Mouse (Mus musculus): ENCODE measurements around the gene Snrk. TPM values are rescaled to one million over a fixed set of nuclear protein-coding genes. Genes with fewer than 3 reads are reported as not detected.

Snrk gene
- polyA plus RNA-seq, 1 experiment from 2014 or later, result 25.5 TPM

- no peak overlapping the region for H3K4me3 ChIP-seq (ENCODE audit: low read depth, low read length)
- TF ChIP-seq EP300 (IDR thresholded peaks at IDR 0.05; ENCODE audit: low read depth) (no peak), CTCF (IDR thresholded peaks at IDR 0.05; ENCODE audit: low read depth) (no peak)
- no peaks in the 10 kb centered on the region for H3K9me3 ChIP-seq (ENCODE audit: low read length)
- no peak overlapping the region for H3K9ac ChIP-seq (replicated peaks)
- DNase-seq, result no peak
- no peak overlapping the region for H3K27ac ChIP-seq (ENCODE audit: low read depth)
- no peaks in the 10 kb centered on the region for H3K27me3 ChIP-seq (ENCODE audit: insufficient read depth, low read length)
- peaks cover 5% of the 10 kb centered on the region for H3K4me1 ChIP-seq (ENCODE audit: insufficient read depth)
- H3K4me2 ChIP-seq (ENCODE audit: low read depth, low read length), result no peak overlapping the region
- 78% methylated on average over 5 of the region's 5 CpGs for WGBS (ENCODE audit: insufficient replicate concordance)
- ATAC-seq, result no peak
- H3K36me3 ChIP-seq (replicated peaks; ENCODE audit: insufficient read depth, low read length), result no peaks in the 10 kb centered on the region
These were observed 6.1 kb upstream of the Snrk start for GRCm38 (mm10) chr9:122110921-122111320.

GRCm38 (mm10) chr9:122115552-122115951 lies 1.5 kb upstream of the Snrk start:
- no peak overlapping the region; the same call in 1 of the 2 replicates for H3K4me2 ChIP-seq (ENCODE audit: low read depth, low read length)
- no peak overlapping the region for H3K4me3 ChIP-seq (ENCODE audit: low read depth, low read length)
- DNase-seq (peak; percentile 41), ATAC-seq (peak; percentile 22; the same call in 1 of the 2 replicates)
- no peaks in the 10 kb centered on the region for H3K9me3 ChIP-seq (ENCODE audit: low read length)
- no peak for TF ChIP-seq CTCF (IDR thresholded peaks at IDR 0.05; ENCODE audit: low read depth)
- TF ChIP-seq EP300 (IDR thresholded peaks at IDR 0.05; ENCODE audit: low read depth), result peak; percentile 43; the same call in 1 of the 2 replicates
- H3K9ac ChIP-seq (replicated peaks), result no peak overlapping the region
- H3K27me3 ChIP-seq (ENCODE audit: insufficient read depth, low read length), result no peaks in the 10 kb centered on the region
- WGBS (ENCODE audit: insufficient replicate concordance), result 39% methylated on average over 4 of the region's 4 CpGs
- H3K4me1 ChIP-seq (ENCODE audit: insufficient read depth), result peaks cover 13% of the 10 kb centered on the region
- H3K27ac ChIP-seq (ENCODE audit: low read depth), result no peak overlapping the region
- H3K36me3 ChIP-seq (replicated peaks; ENCODE audit: insufficient read depth, low read length), result no peaks in the 10 kb centered on the region; the same call in 1 of the 2 replicates

- Histone ChIP-seq H3K9ac (replicated peaks) (no peak overlapping the region), H3K9me3 (ENCODE audit: low read length) (no peaks in the 10 kb centered on the region), H3K4me3 (ENCODE audit: low read depth, low read length) (no peak overlapping the region), H3K36me3 (replicated peaks; ENCODE audit: insufficient read depth, low read length) (no peaks in the 10 kb centered on the region; the same call in 1 of the 2 replicates), H3K4me1 (ENCODE audit: insufficient read depth) (peaks cover 13% of the 10 kb centered on the region), H3K27ac (ENCODE audit: low read depth) (no peak overlapping the region), H3K4me2 (ENCODE audit: low read depth, low read length) (no peak overlapping the region), H3K27me3 (ENCODE audit: insufficient read depth, low read length) (no peaks in the 10 kb centered on the region)
- 45% methylated on average over 1 of the region's 1 CpGs for WGBS (ENCODE audit: insufficient replicate concordance)
- no peak for TF ChIP-seq CTCF (IDR thresholded peaks at IDR 0.05; ENCODE audit: low read depth)
- no peak for TF ChIP-seq EP300 (IDR thresholded peaks at IDR 0.05; ENCODE audit: low read depth)
- ATAC-seq, result no peak
- DNase-seq, result no peak
These were observed 707 bp upstream of the Snrk start for GRCm38 (mm10) chr9:122116359-122116758.

GRCm38 (mm10) chr9:122117692-122118529 lies 845 bp downstream of the Snrk start:
- no peak for TF ChIP-seq CTCF (IDR thresholded peaks at IDR 0.05; ENCODE audit: low read depth)
- TF ChIP-seq EP300 (IDR thresholded peaks at IDR 0.05; ENCODE audit: low read depth), result no peak
- H3K27ac ChIP-seq (ENCODE audit: low read depth), result peak overlapping the region; percentile 92
- DNase-seq (peak; percentile 42), ATAC-seq (no peak)
- no peaks in the 10 kb centered on the region for H3K27me3 ChIP-seq (ENCODE audit: insufficient read depth, low read length)
- H3K9me3 ChIP-seq (ENCODE audit: low read length), result no peaks in the 10 kb centered on the region
- H3K9ac ChIP-seq (replicated peaks), result peak overlapping the region; percentile 82
- H3K4me1 ChIP-seq (ENCODE audit: insufficient read depth), result peaks cover 27% of the 10 kb centered on the region
- peak overlapping the region; percentile 70 for H3K4me3 ChIP-seq (ENCODE audit: low read depth, low read length)
- 5% methylated on average over 38 of the region's 40 CpGs for WGBS (ENCODE audit: insufficient replicate concordance)
- H3K4me2 ChIP-seq (ENCODE audit: low read depth, low read length), result peak overlapping the region; percentile 76
- H3K36me3 ChIP-seq (replicated peaks; ENCODE audit: insufficient read depth, low read length), result no peaks in the 10 kb centered on the region; the same call in 1 of the 2 replicates

- no peak for ATAC-seq
- 40% methylated on average over 3 of the region's 3 CpGs for WGBS (ENCODE audit: insufficient replicate concordance)
- peak; percentile 59 for DNase-seq
- Histone ChIP-seq H3K36me3 (replicated peaks; ENCODE audit: insufficient read depth, low read length) (no peaks in the 10 kb centered on the region; the same call in 1 of the 2 replicates), H3K4me1 (ENCODE audit: insufficient read depth) (peaks cover 38% of the 10 kb centered on the region), H3K4me2 (ENCODE audit: low read depth, low read length) (peak overlapping the region; percentile 23; the same call in 1 of the 2 replicates), H3K27me3 (ENCODE audit: insufficient read depth, low read length) (no peaks in the 10 kb centered on the region), H3K4me3 (ENCODE audit: low read depth, low read length) (no peak overlapping the region), H3K9me3 (ENCODE audit: low read length) (no peaks in the 10 kb centered on the region), H3K9ac (replicated peaks) (no peak overlapping the region; the same call in 1 of the 2 replicates), H3K27ac (ENCODE audit: low read depth) (peak overlapping the region; percentile 7; the same call in 1 of the 2 replicates)
- TF ChIP-seq CTCF (IDR thresholded peaks at IDR 0.05; ENCODE audit: low read depth) (peak; percentile 85), EP300 (IDR thresholded peaks at IDR 0.05; ENCODE audit: low read depth) (no peak)
These were observed 3.0 kb downstream of the Snrk start for GRCm38 (mm10) chr9:122120089-122120488.

- 58% methylated on average over 5 of the region's 5 CpGs for WGBS (ENCODE audit: insufficient replicate concordance)
- Histone ChIP-seq H3K27ac (ENCODE audit: low read depth) (peak overlapping the region; percentile 48; the same call in 1 of the 2 replicates), H3K9ac (replicated peaks) (no peak overlapping the region; the same call in 1 of the 2 replicates), H3K4me2 (ENCODE audit: low read depth, low read length) (peak overlapping the region; percentile 38), H3K27me3 (ENCODE audit: insufficient read depth, low read length) (no peaks in the 10 kb centered on the region), H3K4me1 (ENCODE audit: insufficient read depth) (peaks cover 47% of the 10 kb centered on the region), H3K36me3 (replicated peaks; ENCODE audit: insufficient read depth, low read length) (no peaks in the 10 kb centered on the region; the same call in 1 of the 2 replicates), H3K4me3 (ENCODE audit: low read depth, low read length) (no peak overlapping the region), H3K9me3 (ENCODE audit: low read length) (no peaks in the 10 kb centered on the region)
- DNase-seq, result no peak
- no peak for TF ChIP-seq CTCF (IDR thresholded peaks at IDR 0.05; ENCODE audit: low read depth)
- no peak for TF ChIP-seq EP300 (IDR thresholded peaks at IDR 0.05; ENCODE audit: low read depth)
- ATAC-seq, result no peak
These were observed 5.0 kb downstream of the Snrk start for GRCm38 (mm10) chr9:122122113-122122512.

Data from liver, postnatal 0 days (tissue).